Mouse (Mus musculus) ovary, postnatal 36 days (tissue): ENCODE measurements around the gene Prkn.
"Not testable (repeated sequence)": the region's sequence is repeated elsewhere in the genome, so short reads cannot be mapped to it uniquely, and the experiment has no call there.

Experiments
- DNase-seq: peaks from one replicate; pipeline ENCODE4 v3.0.0; 2022; ENCODE audit warnings: low spot score, mixed read lengths

Gene Prkn

GRCm38 (mm10) chr17:11989296-11989695 is 1149.1 kb downstream of the Prkn start:
- no peak for DNase-seq

GRCm38 (mm10) chr17:11990386-11991087 is 1150.4 kb downstream of the Prkn start:
- DNase-seq: no peak

GRCm38 (mm10) chr17:11993249-11993648 is 1153.1 kb downstream of the Prkn start:
- peak; percentile 13 for DNase-seq

- DNase-seq: no peak
These were observed 1154.1 kb downstream of the Prkn start for GRCm38 (mm10) chr17:11994252-11994651.

GRCm38 (mm10) chr17:11994754-11995153 is 1154.6 kb downstream of the Prkn start:
- DNase-seq: not testable (repeated sequence)

DNA sequence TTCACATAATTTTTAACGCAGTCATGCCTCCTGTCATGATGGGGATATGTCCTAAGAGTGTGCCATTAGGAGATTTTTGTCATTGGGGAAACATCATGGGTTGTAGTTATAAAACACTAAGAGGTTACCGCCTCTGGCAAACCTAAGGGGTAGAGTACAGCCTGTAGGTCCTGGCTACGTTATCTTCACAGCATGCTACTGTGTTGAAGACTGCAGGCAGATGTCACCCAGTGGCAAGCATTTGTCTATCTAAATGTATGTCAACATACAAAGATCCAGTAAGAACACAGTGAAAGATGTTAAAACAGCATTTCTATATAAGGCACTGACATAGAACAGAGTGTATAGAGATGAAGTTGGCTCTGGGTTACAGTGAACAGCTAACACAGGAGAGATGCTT is 1155.3 kb downstream of the Prkn start:
- no peak for DNase-seq

DNA sequence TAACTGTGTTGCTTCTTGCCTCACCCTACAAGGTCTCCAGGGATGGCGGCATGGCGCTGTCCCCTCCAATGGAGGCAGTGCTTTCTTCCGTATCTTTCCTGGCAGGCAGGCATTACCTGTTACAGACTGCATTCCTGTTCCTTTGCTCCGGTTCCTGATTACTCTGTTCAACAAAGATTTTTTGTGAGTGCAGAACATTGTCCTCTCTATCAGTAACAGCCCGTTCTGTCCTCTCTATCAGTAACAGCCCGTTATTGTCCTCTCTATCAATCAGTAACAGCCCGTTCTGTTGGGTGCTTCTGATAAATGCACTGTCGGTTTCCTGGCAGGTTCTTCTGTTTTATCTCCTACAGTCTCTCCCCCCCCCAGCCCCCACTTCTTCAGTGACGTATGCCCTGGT is 1156.1 kb downstream of the Prkn start:
- no peak for DNase-seq

DNA sequence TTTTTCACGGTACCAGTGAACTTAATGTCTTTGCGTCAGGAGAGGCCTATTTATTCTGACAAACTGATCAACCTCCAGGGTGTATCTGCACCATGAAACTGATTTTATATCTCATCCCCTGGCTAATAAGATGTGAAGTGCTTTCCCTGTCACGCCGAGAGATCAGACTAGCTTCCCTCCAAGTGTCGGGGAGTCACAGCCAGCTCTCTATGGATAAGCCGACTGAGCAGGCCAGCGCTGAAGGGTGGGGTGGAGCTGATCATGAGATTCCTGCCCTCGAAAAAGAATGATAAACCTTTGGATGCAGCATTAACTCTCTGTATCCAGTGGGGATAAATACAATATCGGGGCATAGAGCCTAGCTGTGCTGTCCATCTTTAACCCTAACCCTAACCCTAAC is 1160.1 kb downstream of the Prkn start:
- no peak for DNase-seq

DNA sequence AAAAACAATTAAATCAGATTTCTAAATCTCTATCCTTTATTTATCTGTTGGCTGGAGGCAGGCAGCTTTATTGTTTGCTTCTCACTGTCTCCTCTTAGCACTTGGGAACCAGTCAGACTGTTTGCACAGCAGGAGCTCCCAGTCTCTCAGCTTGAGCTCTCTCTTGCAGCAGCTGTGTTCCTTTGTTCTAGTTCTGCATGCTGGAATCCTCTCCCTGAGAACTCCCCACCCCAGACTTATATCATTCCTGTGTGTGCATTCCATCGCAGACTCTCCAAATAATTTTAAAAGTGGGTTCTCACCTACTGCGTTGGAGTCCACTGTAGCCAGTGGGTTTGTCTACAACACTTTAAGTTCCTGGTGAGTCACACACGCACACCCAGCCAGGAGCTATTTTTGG is 1181.1 kb downstream of the Prkn start:
- DNase-seq: no peak

DNA sequence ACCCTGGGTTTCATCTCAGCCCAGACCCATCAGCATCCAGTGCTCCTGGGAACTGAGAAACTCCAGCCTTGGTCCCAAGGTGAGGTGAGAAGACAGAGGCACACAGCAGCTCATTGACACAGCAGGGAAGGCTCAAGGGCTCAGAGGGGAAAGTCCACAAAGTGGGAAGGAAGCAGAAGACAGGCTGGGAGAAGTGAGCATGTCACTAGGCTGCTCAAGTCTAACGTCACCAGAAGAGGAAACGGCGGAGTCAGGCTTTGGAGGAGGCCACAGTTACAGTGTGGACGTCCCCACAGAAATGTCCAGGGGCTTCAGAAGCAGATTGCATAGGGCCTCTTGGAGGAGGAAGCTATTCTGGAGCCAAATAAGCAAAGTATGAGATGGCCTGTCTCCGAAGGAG is 1189.2 kb downstream of the Prkn start:
- DNase-seq: no peak

DNA sequence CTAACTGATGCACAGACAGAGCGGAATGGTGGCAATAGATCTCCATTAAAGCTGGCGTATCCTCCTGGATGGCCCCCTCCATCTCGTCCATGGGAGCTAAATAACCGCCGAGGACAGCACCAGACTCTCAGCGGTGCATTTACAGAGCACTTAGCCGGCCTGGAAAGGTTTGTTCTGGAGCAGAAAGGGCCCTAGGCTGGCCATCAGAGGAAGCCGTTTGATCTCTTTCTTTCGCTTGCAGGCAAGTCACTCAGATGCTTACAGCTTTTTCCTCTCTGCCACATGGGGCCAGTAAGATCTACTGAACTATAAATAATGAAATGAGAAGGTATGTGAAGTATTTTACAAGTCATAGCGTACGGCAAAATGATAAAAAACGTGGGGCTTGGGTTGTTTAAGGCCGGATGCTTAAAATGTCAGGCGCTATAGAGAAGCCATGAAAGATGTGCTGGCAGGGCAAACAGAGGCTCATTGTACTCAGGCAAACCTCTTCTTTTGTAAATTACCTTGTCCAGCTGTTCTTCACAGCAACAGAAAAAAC is 1189.8 kb downstream of the Prkn start:
- no peak for DNase-seq

- DNase-seq: no peak
These were observed 1190.5 kb downstream of the Prkn start for GRCm38 (mm10) chr17:12030556-12031160.

DNA sequence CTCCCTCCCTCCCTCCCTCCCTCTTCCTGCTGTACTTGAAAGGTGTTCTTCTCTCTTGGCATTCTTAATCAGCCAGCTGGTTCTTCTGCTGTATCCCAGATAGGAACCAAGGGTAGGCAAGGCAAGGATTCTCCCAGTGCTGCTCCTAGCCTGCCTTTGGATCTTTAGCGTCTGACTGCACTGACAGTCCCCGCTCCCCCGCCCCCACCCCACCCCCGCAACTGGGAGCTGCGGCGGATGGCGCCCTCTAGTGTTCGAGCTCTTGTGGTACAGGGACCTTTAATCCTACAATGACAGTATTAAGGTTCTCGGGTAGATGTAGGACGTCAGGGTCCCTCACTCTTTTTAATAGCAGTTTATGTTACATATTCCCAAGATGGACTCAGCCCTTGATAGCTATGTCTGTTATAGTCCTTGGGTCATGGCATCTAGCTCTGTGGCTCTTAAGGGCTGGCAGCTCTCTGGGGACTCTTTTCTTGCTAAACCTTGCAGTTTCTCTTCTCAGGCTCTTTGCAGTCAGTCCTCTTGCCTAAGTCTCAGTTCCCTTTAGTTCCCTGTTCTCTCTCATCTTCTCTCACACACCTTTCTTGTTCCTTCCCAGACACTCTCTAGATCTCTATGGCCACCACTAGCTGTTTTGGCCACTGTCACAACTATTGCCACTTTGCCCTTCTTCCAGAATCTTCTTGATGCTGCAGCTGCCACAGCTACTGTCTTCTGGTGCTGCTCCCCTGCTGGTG is 1191.2 kb downstream of the Prkn start:
- peak; percentile 65 for DNase-seq

DNA sequence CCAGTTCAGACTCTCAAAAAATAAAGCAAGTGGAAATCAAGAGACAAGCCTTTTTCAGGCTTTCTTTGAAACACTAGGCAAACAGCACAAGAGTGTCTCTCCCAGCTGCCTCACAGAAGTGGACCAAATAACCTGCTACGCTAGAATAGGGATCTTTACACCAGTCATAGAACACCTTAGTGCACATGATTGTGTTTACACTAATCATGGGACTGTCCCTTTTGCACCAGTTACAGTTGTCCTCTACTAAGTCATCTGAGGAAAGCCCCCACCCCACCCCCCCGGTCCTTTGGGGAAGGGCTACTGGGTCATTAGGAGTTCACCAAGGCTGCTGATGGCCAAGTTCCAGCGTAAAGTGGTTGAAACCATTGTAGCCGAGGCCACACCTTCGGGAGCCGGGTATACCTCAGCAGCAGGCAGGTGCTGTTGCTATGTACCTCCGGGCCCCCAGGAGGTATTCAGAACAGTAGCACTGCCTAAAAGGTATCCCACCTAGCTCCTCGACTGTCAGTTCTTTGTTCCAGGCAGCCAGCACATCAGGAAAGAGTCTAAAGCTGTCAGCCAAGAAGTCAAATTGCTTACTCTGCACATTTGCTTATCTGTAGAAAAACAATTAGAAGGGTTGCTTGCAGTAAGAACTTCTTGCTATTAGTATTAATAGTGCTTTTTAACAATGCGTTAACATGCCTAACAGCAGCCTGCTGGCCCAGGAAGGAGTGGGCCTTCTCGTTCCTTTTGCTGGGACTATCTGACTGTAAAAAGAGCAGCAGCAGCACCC is 1192.0 kb downstream of the Prkn start:
- DNase-seq: no peak

DNA sequence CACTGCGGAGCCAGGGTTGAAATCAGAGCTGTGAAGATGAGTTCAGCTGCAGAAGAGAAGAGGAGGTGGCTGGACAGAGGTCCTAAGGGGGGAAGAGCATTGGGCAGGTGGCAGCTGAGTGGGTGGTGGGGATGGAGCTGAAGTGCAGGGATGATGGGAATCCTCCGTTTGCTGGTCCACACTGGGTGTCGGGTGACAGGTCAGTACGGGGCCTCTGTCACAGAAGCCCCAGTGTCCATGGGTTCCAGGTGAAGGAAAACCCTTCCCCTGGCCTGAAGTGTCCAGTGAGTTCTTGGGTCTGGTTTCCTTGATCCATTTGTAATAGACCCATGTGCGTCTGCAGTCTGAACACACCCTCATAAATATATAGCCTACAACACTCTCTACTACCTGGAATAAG is 1195.2 kb downstream of the Prkn start:
- no peak for DNase-seq

DNA sequence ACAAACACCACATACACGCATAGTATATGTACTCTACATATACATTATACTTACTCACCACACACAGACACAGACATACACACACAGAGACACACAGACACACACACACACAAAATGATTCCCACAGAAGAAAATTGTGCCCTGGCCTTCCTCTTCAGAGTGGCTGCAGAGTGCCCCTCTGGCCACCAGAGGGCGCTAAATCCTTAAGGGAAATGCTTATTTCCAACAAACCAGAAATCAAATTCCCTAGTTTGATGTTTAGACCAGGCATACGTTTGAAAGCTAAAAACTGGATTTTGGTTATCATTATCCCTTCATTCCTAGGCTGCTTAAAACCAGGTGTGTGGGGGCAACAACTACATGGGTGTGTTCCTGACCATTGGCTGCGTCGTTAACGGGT is 1196.0 kb downstream of the Prkn start:
- peak; percentile 40 for DNase-seq

- DNase-seq: no peak
These were observed 1196.9 kb downstream of the Prkn start for GRCm38 (mm10) chr17:12037065-12037464.

DNA sequence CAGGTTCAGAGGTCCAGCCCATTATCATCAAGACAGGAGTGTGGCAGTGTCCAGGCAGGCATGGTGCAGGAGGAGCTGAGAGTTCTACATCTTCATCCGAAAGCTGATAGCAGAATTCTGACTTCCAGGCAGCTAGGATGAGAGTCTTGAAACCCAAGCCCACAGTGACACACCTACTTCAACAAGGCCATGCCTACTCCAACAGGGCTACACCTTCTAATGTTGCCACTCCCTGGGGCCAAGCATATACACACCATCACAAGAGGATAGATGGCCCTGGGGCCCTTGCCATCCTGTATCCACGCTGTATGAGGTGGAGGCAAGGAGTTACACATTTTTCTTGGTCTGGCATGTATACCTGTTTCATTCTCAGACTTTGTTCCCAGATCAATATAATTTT is 1197.4 kb downstream of the Prkn start:
- no peak for DNase-seq

DNA sequence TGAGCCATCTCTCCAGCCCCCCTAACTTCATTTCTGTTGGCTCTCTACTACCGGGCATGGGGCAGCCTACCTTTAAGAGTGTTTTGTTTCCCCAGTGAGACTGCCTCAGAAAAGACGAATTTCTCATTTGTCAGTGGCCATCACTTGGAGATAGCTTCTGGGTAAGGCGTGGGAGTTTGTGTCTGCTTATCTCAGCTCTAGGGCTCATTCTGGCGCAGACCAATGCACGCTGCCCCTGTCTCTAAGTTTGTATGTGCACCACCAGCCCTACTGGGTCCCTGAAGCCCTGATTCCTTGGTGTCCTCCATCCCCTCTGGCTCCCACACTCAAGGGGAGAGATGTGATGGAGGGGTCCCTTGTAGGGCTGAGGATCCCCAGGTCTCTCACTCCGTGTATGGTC is 1198.3 kb downstream of the Prkn start:
- DNase-seq: no peak

GRCm38 (mm10) chr17:12039188-12039587 is 1199.0 kb downstream of the Prkn start:
- DNase-seq: peak; percentile 81

DNA sequence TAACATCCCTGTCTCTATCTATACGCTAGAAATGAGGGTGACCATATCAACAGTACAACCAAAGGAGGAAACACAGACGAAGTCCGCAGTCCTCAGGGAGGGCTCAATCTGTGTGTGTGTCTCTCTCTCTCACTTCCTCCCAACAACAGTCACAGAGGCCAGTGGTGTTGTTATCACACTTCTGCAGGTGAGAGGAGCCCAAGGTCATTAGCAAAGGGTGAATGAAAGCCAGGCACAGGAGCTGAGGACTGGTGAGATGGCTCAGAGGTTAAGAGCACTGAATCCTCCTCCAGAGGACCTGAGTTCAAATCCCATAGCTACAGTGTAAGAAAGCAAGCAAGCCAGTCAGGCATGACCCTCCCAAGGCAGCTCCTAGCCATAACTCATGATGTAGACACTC is 1199.7 kb downstream of the Prkn start:
- no peak for DNase-seq

DNA sequence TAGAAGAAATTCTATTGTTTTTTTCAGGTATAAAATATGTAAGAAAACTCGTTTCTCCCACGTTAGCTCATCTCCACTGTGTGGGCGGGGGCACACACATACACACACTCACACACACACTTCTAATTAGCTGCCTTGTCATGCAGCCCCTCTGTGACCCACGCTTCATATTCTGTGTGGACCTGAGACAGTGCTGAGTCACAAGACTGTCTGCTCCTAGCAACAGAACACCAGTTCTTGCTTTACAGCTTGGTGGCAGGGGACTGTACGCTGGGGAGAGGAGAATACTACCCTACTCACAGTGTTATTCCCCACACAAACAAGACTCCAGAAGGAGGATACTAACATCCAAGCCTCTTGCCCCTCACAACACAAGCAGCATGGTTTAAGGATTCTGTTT is 1200.4 kb downstream of the Prkn start:
- no peak for DNase-seq
